Mouse (Mus musculus) left cerebral cortex, postnatal 36 days (tissue): ENCODE results near the gene Vax2. TPM values are rescaled to one million over a fixed set of nuclear protein-coding genes. Genes with fewer than 3 reads are reported as not detected.

Experiments
- DNase-seq, 2 experiments: peaks; one replicate each; pipeline ENCODE4 v3.0.0; 2021 to 2022; ENCODE audit warnings: low spot score in 2 of 2, mixed read lengths in 1 of 2
- intact Hi-C: fragments of 180-260 bp; cut with DNase I; formaldehyde crosslinking; loops from one replicate; pipeline ENCODE4 v1.15.1; 2025
- total RNA-seq, 2 experiments: library from RNA; stranded (reverse); gene quantifications; 2 replicates each; pipeline ENCODE4 v1.2.3; 2021

Vax2 gene
- not detected for total RNA-seq

DNA sequence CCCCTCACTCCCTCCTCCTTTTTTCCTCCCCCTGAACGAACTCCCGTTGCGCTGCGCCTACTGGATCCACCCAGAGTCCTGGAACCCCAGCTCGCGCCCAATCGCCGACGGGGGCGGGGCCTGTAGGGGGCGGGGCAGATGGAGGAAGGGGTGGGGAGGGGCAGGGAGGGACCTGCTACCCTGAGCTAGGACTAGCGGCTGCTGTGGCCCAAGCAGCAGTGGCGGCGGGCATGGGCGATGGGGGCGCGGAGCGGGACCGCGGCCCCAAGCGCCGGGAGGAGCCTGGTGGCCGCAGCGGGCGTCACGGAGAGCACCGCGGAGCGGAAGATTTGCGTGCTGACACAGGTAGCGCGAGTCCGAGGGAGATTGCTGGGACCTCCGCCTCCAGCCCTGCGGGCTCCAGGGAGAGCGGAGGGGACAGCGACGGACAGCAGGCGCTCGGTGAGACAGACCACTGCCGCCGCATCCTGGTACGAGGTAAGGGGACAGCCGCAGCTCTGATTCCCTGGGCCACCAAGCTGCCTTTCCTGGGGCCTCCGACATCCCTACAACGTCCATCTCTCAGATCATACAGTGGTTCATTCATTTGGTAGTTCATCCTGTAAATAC is at the start of gene Vax2:
TSS of gene Vax2 (plus strand) at position 198 of the 609 bp plus-strand sequence.
- DNase-seq = no peak
- intact Hi-C loops = loop anchor here (10.0 kb wide), 1 partner anchor 636 kb away; the partner anchor contains the start of genes Pcgf1 and Tlx2

DNA sequence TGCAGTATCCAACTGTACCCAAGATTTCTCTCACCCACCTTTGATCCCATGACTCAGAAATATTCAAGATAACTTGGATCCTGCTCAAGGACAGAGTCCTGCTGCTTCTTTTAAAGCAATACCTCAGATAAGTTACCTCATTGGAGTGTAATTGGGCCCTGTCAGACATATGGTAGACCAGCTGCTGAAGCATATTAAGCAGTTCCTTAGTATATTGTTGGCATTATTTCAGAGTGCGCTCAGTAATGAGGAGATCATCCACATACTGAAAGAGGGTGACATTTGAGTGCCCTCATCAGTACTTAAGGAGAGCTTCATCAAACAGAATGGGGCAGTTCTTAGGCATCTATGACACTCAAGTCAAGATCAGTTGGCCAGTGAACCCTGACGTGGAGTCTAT is 46.1 kb upstream of the Vax2 start:
- intact Hi-C loops = no loop called here
- no peak for DNase-seq

DNA sequence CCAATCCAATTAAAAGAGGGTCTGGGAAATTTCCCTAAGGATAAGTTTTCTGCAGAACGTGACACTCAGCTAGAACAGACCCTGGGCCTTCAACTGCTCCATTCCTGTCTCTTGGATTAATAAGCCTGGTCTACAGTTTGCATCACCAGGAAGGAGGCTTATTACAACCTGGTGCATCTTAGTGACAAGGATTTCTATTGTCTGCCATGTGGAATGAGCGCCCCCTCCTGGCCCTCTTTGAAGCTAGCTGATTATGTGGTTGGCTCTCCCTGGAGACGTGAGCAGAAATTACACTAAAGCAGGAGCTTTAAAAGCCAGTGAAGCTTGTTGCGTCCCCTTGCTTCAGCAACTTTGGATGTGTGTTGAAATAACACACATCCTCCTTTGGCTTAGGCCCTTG is 37.7 kb upstream of the Vax2 start:
- DNase-seq = peak; percentile 59 to 66
- intact Hi-C loops = loop anchor here (1.0 to 5.0 kb wide), 2 partner anchors 90 to 316 kb away; no protein-coding TSS in a partner anchor

DNA sequence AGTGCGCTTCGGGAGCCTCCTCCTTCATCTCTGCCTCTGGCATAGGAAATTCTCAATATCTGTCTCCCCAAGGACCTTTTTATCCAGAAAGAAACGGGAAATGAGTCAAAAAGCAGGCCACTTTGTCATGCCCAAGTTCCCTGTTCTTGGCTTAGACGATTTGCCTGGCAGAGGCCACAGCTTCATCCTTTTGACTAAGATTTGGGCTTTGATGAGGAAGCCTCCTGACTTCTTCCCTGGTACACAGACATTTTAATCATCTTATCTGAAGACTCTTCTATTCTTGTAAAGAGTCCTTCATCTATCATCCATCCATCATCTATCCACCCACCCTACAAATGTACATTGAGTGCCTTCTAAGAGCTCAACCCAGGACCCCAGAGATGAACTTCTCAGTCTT is 33.3 kb upstream of the Vax2 start, which contains the start of gene Cd207:
TSS of gene Cd207 (minus strand) at position 101 of the 400 bp plus-strand sequence.
- intact Hi-C loops = no loop called here
- DNase-seq = no peak

DNA sequence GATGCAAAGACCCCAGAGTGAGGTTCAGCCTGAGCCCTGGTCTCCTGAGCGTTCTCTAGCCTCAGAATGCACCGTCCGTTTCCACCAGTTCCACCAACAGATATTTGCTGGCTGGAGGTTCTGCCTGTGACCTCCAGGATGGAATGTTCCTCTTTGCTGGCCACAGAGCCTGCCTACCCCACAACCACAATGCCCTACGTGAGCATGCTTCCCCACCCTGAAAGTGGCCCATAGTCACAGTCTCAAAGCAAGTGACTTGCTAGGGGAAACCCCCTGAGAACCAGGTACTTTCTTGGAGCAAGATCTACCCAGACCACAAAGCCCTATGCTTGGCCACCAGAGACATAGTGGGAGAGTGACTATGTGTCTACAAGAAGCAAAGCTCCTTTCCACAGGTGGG is 21.7 kb upstream of the Vax2 start:
- DNase-seq = no peak
- intact Hi-C loops = loop anchor here (10.0 kb wide), 1 partner anchor 465 kb away; no protein-coding TSS in a partner anchor

DNA sequence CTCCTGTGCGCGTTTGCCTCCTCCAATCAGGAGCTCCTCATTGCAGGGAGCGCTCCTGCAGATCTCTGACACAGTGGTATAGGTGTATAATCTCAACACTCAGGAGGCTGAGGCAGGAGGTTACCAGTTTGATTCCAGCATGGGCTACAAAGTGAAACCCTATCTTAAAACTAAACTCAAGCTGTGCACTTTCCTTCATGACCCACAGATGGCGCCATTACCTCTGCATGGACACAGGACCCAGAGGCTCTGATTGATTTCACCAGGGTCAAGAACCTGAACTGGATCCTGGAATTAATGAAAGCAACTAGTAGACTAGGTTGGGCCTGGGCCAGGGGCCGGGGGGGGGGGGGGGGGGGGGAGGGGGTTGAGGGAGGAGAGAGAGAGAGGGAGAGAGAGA is 20.8 kb upstream of the Vax2 start:
- no peak for DNase-seq
- intact Hi-C loops = no loop called here

DNA sequence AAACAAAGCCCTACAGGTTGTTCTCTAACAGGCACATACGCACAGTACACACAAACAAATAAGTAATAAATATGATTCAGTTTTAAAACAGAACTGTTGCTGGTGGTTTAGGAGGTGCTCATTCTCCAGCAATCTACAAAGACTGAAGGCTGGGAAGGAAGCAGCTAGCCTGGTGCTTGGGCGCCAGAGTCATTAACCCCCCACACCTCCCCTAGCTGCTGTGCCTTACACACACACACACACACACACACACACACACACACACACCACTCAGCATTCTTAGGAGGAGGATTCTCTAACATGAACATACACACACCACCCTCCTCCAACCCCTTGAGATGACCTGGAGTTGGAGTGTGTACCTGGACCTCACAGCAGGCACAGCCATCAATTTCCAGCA is 20.1 kb upstream of the Vax2 start:
- intact Hi-C loops = no loop called here
- DNase-seq = no peak

DNA sequence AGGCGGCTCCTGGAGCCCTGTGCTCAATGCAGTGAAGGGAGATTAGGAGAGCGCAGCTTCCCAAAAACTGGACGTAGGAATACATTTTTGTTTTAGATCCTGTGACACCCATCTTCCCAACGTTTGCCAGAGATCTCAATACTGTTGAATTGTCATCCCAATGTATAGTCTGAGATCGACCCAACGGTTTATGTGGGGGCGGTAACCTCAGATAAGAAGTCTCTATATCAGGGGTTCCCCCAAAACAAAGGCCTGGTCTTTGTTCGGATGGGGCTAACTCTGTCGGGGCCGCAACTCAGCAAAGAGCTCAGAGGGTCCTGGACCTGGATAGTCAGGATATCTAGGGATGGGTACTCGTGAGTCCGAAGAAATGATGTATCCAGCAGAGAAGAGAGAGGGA is 18.1 kb upstream of the Vax2 start:
- DNase-seq = no peak
- intact Hi-C loops = no loop called here

DNA sequence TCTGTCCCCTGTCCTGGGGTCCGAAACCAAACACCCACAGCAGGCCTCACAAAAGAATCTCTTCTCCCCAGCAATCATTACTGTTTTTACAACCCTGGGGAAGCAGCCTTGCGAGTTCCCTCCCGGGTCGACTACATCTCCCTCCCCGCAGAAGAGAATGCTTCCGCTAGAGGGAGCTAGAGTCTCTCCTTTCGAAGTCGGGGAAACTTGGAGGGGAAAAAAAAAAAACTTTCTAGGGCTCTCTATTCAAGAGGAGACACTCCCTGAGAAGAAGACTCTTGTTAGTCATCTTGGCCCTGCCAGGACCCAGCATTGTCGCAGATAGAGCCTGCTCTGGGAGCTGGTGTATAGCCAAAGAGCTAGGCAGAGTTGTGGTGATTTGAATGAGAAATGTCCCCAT is 17.2 kb upstream of the Vax2 start:
- no peak for DNase-seq
- intact Hi-C loops = no loop called here

DNA sequence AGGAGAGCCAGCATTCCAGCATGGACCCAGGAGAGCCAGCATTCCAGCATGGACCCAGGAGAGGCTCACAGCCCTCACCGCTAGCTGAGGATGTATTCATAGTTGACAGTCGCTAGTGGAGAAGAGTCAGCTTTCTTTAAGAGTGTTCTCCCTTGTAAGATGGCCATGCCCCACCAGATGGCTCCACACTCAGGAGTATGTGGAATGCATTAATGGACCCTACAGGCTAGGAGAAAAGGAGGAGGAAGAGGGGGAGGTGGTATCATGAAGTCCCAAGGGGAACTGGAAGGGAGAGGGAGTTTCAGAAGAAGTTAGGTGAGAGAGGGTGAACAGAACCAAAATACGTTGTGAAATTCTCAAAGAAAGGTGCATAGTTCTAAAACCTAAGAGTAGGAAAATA is 15.3 kb upstream of the Vax2 start:
- intact Hi-C loops = loop anchor here (5.0 kb wide), 1 partner anchor 37 kb away; no protein-coding TSS in a partner anchor
- no peak for DNase-seq

DNA sequence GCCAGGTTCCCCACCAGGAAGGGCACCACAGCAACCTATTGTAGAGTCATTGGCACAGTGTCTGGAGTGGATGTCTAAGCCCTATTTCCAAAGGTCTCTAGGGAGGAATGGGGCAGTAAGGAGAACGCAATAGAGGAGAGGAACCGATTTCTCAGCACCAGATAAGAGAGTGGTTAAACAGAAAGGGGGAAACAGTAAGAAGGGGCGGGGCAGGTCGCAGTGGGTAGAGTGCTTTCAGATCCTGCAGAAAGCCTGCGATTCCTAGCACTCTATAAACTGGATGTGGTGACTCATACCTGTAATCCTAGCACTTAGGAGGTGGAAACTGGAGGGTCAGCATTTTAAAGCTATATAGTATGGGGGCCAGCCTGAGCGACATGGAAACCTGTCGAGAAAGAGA is 14.4 kb upstream of the Vax2 start:
- DNase-seq = no peak
- intact Hi-C loops = loop anchor here (5.0 kb wide), 1 partner anchor 36 kb away; no protein-coding TSS in a partner anchor

DNA sequence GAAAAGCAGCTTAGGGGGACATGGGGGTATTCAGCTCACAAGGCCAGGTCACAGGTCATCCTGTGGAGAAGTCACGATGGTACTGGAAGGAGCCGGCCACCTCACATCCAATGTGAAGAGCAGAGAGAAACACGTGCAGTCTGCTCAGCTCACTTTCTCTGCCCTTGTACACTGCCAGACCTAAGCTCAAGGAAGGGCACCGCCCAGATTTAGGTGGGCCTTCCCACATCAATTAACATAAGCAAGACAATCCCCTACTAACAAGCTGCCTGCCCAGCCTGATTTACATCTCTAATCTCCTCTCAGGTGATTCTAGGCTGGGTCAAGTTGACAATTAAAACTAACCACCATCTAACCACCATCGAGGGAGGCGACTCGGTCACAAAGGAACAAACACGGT is 13.1 kb upstream of the Vax2 start:
- intact Hi-C loops = loop anchor here (5.0 kb wide), 1 partner anchor 34 kb away; no protein-coding TSS in a partner anchor
- DNase-seq = no peak

DNA sequence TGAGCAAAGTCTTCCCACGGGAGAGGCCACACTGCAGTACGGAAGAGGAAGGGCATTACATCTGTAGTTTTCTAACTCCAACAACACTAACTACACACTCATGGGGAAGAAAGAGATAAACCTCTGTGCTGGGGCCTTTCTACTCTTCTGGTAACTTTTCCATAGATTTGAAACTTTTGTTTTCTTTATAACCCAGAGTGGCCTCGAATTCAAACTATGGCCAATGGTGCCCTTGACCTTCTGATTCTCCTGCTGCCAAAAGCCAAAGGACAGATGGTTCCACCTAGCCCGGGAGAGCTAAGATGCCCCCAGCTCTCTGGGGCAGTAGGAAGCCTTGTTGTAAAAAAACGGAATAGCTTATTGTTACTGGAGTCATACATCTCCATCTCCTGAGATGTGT is 11.1 kb upstream of the Vax2 start:
- intact Hi-C loops = loop anchor here (5.0 kb wide), 1 partner anchor 32 kb away; no protein-coding TSS in a partner anchor
- DNase-seq = no peak

DNA sequence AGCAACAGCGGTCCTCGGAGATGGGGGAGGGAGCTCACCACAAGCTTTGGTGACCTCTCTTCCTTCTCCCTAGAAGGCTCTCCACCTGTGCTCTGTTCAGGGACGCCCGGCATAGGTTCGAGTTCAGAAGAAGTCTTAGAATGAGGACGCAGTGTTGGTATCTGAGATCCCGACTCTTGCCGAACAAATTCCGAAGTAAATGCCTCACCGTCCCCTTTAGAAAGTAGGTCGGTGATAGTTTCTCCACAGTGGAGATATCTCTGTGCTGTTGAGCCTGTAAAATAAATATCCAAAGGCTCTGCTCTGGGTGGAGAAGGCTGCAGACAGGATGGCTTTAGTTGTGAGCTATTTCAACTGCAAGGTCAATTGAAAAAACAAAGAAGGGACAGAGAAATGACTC is 10.1 kb upstream of the Vax2 start:
- intact Hi-C loops = no loop called here
- no peak for DNase-seq

DNA sequence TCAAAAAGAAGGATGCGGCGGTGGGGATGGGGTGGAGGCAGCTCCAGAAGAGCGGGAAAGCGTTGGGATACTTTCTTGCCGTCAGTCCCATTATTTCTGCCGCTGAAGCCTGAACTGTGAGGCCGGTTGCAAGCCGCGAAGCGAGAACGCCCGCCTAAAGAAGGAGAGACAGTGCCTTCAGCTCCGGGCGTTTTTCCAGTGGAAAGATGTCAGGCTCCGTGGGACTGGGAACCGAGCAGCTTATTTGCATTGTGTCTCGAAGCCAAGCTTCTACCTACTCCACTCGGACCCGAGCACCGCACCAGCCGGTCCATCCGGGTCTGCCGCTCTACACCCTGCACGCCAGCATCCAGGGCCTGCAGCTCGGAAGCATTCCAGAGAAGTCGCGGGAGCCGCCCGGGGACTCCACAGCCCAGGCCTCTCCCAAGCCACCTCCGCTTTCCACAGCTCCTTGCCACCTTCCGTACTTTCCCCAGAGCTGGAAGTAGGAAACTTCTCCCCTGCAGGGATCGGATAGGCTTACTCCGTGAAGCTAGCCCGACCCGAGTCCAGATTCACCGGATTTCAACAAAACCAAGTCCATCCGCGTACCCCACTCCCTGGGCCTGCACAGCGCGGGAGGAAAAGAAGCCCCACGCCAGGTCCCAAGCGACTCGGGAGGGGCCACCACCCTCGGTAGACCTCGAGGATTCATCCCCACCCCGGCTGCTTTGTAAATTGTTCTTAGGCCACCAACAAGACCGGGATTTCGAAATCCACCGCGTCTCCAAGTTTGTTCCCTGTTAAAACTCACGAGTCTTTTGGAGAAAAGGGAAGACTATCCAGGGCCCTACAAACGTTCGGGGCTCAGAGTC is 8.7 kb upstream of the Vax2 start:
- intact Hi-C loops = no loop called here
- DNase-seq = no peak

DNA sequence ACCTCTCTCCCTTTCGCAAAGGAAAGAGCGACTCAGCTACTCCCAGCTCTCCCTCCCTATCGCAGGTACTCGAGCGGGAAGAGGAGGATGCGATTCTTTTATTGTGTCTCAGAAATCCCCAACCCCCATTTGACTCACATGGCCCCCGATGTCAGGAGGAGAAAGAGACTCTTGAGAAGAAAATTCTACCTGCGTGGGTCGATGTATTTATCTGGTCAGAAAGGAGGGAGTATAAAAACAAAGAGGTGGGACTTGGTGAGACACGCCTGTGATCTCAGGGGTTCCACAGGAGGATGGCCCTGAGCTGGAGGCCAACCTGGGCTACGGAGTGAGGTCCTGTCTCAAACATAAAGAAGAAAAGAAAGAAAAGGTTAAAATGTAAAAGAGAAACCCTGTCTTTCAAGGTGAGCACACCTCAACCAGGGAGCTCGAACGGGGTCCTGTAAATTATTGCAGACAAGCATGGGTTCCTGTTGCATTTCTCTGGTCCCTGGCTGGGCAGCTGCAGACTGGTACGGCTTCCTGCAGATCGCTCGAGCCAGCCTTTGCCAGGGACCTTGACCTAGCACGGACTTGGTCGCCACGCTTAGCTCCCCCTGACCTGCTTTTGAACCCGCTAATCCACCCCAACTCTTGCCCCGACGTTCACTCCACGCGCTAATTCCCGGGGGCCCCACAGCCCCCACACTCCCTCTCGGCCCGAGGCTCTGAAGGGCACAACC is 7.9 kb upstream of the Vax2 start:
- intact Hi-C loops = no loop called here
- DNase-seq = no peak

DNA sequence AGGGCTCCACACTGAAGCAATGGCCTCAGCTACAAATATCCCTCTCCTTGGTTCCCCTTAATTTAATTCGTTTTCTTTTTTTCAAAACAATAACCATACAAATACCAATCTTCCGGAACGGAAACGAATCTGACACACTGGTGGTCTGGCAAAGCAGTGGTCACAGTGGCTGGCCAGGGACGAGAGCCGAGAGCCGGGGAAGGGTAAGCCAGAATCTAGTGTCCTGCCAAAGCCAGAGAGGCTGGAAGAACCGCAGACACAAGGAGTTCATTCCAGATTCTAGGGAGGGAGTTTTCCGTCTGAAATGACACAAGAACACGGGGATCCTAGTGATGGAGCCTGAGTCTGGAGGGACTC is 7.4 kb upstream of the Vax2 start:
- DNase-seq = no peak
- intact Hi-C loops = no loop called here

DNA sequence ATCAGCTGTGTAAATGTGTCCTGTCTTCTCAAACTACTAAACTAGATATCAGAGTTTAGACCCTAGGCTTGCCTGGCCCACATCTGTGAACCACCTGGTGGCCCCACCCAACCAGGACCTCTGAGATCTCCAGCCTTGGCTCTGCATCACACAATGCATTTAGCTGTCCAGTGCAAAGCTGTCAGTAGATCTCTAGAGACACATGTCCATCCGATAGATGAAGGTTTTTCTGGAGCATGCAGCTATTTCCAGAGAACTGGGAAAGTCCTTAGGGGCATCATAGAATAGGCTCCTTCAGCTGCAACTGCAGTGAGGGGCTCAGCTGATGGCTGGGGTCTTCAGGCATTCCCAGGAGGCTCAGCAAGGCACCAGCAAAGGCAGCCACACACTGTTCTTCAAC is 6.8 kb upstream of the Vax2 start:
- no peak for DNase-seq
- intact Hi-C loops = no loop called here

DNA sequence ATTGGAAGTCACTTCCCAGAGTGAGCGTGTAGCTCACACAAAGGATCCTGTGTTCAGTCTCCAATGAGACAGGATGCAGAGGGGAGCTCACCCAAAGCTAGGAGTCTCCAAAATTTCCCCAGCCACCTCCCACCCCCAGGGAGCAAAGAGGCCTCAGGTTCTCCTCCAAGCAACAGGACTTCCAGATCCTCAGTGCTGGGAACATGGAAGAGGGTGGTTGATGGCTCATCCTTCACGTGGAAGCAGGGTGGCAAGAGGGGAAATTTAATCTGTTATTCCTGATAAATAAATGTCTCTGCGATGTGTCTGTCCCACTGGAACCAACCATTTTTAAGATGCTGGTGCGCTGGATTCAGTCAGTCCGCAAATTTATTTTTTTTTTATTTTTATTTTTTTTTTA is 6.4 kb upstream of the Vax2 start:
- intact Hi-C loops = no loop called here
- DNase-seq = no peak

DNA sequence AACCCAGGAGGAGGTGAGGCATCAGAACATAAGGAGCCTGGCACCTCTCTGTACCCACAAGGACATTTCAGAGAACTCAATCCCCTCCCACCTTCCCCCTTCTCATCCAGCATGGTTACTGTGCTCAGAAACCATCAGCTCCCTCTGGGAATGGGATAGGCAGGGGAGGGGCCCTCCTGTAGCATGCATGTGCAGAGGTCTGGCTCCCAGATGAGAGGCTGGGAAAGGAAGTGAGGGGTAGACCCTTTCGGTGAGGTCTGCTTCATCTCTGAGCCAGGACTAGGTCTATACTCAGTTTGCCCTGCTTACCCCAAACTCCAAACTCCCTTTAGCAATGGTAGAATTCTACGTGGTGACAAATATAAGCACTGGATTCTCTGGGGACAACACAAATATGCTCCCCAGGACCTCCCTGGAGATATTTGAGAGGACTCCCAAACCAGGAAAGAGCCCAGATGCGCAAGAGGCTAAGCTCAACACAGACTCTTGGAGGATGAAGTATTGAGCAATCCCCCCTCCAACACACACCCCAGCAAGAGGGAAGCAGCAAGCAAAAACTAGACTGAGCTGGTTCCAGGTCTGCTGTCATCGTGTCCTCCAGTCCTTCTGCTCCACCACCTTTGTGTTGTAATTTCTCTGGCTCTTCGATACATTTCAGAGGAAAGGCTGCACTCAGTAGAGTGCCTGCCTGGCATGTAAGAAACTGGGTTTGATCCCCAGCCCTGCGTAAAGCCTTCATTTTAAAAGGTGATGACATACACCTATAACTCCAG is 3.1 kb upstream of the Vax2 start:
- intact Hi-C loops = no loop called here
- no peak for DNase-seq
